Mouse (Mus musculus): ENCODE data around the gene Itpr2.

The Itpr2 gene

DNA sequence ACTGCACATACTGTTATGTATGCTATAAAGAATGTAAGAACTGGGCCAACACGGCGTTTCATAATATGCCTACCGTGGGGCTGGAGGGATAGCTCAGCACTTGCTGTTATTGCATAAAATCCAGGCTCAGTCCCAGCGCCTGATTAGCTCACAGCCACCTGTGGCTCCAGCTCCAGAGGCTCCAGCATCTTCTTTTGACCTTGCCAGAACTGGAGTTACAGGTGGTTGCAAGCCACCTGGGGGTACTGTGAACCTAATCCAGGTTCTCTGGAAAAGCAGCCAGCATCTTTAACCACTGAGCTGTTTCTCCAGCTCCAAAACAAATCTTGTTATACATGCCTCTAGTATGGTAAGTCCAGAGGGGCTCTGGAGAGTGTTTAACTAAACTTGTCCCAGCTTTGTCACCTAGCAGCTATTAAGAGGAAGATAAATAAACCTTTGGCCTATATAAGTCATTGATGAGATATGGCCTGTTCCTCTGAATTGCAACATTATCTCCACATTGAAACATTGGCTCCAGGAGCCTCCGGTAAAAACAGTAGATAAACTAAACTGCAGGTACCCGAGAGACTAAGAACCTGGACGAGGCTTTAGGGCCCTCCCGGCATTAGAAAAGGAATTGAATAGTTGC lies 37.9 kb downstream of the Itpr2 start:
- no peak for DNase-seq

DNA sequence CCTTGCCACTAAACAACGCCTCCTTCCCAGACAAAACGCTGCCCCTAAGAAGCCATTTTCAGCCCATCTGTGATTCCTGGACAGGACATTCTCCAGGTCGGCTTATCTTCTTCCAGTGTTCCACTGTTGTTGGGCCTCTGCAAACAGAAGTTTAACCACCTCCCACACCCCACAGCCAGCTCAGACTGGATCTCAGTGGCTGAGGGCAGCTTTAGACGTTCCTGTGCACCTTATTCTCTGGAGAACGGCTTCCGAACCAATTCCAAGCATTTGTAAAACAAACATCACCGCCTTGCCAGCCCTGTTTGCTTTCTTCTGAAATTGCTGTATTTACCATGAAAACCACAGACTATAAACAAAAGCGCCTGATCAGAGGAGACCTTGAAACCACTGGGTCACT lies 41.1 kb downstream of the Itpr2 start:
- no peak for DNase-seq

DNA sequence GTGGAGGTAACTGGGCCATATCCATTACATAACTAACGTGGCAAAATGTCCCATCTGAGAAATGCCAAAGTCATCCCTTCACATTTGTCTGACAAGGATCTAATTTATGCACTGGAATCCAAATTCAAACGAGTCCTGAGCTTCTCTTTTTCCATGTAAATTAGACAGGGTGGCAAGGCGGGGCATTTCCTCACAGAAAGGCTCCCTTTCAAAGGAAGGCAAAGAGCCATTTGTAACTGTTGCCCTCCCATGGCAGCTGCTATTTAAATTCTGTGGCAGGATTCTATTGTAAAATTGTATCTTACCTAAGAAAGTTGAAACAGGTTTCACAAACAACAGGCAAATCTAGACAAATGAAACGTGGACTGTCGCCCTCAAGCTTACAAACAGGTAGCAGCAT lies 43.6 kb downstream of the Itpr2 start:
- no peak for DNase-seq

DNA sequence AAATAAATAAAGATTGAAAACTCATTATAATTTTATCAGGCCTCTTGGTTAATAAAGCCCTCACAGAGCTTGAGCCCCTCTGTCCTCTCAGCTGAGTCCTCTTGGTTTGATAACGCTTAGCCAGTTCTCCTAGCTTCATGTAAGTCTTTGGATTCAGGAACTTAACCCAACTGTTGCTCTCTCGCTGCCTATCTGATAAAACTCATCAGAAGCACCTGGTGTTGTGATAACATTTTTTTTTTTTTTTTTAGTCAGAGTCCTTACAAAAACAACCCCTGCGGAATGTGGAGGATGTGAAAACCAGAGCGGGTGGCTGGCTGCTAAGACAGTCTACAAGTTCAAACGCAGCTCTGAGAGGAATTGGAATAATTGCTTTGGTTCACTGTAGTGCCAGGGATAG lies 45.3 kb downstream of the Itpr2 start:
- no peak for DNase-seq

DNA sequence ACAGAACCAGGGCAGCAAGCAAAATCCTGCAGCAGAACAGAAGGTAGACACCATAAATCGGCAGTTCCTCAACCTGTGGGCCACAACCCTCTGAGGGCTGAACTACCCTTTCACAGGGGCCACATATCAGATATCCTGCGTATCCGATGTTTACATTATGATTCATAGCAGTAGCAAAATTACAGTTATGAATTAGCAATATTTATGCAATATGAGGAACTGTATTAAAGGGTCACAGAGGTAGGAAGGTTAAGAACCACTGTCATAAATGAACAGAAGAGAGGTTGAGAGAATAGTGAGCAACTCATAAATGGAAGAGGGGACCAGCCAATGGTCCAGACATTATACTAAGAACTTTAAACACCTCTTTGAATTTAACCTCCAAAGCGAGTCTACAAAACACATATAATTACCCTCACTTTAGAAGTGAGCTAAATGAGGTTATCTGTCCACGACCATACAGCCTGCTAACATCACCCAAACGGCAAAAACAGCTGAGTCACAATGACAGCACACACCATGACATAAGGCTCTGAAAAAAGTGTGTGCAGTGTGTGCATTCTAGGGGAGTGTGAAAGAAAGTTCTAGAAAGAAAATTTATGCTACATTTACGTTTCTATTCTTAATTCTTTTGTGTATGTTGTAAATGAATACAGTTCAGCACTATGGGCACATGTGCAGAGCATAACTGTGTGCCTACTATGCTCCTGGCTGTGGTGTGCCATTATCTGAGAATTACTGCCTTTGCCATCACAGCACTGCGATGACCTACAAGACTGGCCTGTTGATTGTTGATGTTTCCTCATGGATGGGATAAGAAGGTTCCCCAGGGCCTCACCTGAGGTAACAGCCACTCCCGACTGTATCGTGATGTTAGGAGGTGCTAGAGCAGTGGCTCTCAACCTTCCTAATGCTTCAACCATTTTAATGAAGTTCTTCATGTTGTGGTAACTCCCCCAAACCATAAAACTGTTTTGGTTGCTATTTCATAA lies 47.2 kb downstream of the Itpr2 start:
- no peak for DNase-seq

DNA sequence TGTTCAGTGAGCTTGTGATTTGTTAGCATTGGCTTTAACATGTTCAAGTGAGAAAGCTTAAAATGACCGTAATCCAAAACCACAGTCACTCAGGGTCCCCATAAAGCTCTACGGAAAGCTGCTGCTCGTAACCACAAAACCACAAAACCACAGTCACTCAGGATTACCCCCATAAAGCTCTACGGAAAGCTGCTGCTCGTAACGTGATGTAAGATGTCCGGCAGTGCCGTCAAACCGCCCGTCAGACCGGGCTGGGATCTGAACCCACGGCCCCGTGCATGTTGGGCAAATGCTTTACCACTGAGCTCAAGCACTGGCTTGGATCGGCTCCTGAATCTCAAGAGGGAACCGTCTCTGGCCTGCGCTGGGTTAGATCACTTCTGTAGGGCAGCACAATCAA lies 49.5 kb downstream of the Itpr2 start:
- peak; percentile 34 for DNase-seq

DNA sequence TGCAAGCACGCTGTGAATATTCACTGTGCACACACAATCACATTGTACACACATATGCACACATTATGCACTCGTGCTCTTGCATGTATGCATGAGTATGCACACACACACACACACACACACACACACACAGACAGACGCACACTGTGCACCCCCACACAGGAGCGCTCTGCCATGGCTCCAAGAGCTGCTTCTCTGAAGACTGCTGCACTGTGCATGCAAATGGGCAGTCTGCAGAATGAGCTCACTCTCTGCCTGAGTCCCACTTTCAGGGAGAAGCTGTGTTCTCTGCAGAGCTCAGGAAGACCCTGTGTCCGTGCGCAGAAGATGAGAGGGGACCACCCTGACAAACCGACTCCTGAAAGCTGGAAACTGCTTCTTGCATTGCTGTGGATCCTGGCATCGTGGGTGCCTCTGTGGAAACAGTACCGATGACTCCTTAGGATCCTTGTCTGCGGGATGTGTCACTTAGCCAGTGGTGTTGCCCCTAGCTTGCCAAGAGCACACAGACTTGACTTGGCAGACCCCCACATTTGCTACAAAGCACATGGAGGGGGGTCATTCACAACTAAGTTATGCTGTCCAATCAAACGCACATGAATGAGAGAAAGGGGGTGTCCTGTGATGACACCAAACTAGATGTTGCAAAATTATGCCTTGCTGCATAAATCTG lies 55.9 kb downstream of the Itpr2 start:
- DNase-seq: peak; percentile 14

DNA sequence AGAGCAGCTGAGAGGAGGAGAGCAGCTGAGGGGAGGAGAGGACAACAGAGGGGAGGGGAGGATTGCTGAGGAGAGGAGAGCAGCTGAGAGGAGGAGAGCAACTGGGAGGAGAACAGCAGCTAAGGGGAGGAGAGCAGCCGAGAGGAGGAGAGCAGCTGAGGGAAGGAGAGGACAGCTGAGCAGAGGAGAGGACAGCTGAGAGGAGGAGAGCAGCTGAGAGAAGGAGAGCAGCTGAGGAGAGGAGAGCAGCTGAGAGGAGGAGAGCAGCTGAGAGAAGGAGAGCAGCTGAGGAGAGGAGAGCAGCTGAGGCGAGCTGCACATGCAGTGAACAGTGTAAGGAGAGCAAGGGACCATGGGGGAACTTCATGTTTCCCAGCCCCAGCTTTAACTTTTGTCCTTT lies 62.2 kb downstream of the Itpr2 start:
- peak; percentile 6 for DNase-seq

DNA sequence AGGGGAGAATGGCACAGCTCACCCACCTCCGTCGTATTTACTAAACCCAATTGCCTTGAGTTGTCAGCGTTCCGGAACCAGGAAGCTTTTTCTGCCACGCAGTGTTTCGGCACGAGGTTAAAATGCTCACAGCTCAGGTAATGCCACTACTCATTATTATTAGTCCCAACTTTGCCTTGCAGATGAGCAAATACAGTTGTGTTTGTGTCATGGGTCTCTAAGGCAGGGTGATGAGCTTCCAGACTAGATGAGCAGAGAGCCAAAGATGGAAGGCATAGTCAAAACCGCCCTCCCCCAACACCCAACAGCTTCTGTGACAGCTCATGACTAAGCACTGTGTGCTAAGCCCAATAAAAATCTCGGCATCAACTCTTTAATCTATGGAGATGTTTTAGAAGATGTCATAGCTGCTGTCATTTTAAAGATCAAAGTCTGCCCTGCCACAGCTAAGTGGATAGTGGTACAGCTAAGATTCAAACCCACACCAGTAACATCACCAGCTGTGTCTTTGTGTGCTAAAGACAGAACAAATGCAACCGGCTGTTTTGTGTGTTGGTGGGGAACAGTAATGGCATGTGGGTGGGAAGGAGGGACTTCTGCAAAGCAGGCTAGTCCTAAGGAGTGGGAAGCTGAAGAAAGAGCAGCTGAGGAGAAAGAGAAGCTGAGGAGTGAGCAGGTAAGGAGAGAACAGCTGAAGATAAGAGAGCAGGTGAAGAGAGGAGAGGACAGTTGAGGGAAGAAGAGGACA lies 62.8 kb downstream of the Itpr2 start:
- no peak for DNase-seq

DNA sequence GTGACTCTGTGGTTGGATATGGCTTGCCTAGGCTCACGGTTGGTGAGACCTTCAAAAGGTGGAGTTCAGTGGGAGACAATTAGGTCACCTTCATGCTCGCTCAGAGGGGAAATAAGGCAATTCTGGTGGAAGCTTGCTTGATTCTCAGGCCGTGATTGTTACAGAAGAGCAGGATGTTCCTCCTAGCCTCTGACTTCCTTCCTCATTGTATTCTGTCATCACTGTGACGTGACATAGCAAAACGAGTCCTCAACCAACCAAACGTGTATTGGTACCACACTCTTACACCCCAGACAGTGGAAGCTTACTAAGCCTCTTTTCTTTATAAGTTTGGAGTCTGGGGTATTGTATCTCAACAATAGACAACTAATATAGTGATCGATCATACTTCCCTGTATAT lies 64.0 kb downstream of the Itpr2 start:
- no peak for DNase-seq

DNA sequence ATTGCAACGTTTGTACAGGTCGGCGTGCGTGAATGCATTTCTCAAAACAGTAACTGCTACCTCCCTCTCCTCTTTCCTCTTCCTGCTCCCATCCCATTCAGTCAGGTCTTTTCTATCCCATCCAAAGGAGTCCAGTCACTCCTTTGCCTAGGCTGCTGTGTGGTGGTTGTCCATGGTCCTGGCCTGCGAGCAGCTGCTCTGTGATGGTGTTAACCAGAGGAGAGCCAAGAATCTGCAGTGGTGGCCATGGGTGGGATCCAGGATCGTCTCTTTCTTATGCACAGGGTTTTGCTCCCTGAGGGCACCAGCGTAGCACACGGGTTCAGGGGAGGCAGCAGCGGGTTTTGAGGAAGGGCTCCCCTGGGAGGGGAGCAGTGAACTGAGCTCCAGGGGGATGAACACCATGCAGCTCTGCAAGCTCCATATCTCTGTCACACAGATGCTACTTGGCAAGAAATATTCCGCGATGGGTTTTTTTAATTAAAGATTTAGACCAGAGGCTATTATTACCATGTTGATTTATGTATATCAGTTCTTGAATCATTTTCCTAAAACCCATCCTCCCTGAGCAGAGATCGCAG lies 65.0 kb downstream of the Itpr2 start:
- no peak for DNase-seq

DNA sequence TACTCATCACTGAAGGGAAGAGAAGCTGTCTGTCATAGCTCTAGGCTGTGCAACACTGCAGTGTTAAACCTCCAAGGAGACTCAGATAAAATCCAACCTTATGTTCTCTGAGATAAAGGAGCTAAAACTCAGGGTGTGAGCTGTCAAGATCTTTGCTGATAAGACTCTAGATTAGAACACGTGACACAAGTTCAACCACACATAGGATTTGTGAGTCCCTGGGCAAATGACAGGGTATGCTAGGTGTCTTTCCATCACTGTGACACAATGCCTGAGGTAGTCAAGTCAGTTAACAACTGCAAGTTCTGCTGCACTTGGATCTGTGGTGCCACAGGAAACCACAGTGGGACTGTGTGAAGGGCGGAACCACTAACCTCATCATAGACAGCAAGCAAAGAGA lies 67.8 kb downstream of the Itpr2 start:
- no peak for DNase-seq

DNA sequence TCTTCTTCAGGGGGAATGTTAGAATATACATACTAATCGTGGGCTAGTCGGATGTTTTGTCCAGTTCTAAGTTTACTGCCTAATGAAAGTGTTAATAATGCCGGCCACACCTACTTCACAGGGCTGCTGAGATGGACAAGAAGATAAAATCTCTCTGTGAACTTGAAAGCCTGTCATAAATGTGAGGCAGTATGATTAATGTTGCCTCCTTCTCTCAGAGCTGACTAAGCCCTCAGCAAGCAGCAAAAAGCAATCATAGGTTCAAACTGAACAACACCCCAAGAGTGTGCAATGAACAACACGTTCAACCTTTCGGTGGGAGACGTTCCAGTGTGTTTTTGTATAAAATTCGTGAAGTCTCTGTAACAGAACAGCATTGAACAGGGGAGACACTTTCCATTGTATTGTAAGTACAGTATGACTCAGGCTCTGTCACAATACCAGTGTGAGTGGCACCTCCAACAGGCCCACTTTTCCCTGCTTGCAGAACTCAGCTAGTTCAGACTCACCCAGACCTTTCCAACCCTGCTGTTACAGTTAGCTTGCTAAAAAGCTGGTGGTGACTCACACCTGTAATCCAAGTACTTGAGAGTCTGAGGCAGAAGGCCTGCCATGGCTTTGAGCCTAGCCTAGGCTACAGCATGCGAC lies 69.7 kb downstream of the Itpr2 start:
- no peak for DNase-seq

DNA sequence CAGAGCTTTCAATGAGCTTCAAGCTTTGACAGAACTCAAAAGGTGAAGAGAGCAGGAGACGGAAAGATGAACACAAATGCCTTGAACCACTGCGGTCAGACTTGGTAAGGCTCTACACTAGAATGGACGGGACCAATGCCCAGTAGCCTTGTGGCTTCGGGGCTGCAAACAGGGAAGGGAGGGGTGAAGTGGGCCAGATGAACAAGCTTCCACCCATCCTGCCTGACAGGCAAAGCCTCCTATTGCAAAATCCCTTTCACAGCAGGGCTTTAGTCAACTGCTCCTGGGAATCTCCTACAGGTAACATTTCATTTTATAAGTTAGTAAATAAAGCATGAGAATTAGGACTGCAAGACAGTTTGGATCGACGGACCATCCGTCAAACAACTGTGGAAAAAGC lies 70.2 kb downstream of the Itpr2 start:
- DNase-seq: no peak

DNA sequence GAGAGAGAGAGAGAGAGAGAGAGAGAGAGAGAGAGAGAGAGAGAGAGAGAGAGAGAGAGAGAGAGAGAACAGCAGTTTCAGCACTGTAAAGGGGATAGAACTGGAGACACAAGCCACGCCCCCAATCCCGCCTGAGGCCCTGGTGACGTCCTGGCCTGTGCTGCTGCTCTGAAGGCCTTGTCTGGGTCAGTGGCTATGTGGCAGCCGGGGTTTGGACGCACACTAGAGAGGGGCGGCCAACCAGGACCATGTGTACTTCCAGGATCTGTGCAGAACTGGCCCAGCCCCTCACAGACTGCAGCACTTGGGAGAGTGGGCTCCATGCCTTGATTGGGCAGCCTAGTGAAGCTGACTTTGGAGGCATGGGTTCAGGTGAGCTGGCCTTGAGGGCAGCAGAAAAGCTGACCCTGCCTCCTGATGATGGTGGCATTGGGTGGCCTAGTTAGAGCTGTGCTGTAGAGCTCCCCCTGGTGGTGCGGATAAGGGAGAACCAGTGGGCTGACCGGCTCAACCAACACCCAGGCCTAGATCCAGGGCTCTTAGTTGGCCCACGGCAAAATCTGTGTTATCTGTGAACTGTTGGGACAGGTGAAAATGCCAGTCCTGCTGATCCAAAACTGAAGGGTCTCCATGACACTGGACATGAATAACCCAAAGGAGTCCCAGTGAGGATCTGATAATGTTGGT lies 72.2 kb downstream of the Itpr2 start:
- DNase-seq: peak; percentile 83

DNA sequence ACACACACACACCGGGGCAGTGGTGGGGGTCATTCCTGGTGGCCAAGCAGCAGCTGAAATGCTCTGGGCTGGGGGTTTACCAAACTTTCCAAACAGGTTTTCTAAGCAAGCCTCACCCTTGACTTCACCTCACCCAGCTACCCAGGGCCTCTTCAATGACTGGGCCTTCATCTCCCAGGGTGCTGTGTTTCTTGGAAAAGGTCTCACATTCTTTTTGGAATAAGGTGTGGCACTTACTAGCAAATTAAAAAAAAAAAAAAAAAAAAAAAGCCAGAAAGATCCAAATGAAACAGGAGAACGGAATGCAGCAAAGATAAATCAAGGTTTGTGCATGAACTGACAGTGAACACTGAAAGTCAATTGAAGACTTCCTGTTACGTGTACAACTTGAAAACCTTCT lies 77.2 kb downstream of the Itpr2 start:
- peak; percentile 0 for DNase-seq

DNA sequence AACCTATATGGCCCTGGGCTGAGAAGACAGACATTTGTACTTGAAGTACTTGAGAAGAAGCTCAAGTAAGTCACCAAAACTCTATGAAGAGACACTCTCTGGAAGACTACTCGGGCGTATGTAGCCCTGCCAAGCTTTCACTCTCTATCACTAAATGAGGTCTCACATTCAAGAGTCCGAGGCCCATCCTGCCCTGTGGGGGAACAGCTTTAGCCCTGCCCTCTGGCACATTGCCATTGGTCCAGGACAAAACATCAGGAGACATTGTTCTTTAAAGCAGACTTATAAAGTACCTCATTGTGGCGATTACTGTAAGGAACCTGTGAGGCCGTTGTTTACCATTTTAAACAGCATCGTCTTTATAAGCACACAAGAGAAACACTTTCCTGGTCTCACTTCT lies 77.7 kb downstream of the Itpr2 start:
- no peak for DNase-seq

DNA sequence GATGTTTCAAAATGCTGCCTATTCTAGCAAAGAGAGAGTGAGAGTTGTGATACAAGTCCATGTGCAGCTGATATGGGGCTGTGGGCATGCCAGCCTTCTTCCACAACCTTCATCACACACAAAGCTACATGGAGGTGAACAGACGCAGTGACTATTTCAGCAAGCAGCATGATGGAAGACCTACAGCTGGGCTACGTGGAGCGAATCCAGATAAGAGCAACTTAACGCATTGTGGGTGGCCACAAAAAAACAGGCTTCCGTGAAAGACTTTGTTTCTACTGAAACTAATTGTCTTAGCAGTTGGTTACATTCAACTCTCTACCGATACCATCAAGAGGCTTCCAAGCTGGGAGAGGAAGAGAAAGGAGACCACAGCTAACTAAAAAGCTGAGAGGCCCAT lies 81.3 kb downstream of the Itpr2 start:
- peak; percentile 50 for DNase-seq

DNA sequence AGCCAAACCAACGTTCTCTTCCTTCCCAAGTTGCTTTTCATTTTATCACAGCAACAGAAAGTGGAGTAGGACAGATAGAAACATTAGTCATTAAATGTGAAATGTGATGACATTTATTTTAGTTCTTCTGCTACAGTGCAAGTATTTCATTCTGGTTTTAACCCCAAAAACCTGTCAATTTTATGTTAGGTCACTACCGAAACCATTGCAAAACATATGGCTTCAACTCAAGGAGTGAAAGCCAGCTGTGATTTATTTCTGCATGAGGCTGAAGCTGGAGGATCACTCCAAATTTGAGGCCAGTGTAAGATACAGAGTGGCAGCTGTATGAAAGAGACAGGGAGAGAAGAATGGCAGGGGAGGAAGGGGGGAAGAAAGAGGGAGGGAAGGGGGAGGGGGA lies 85.6 kb downstream of the Itpr2 start:
- DNase-seq: no peak

DNA sequence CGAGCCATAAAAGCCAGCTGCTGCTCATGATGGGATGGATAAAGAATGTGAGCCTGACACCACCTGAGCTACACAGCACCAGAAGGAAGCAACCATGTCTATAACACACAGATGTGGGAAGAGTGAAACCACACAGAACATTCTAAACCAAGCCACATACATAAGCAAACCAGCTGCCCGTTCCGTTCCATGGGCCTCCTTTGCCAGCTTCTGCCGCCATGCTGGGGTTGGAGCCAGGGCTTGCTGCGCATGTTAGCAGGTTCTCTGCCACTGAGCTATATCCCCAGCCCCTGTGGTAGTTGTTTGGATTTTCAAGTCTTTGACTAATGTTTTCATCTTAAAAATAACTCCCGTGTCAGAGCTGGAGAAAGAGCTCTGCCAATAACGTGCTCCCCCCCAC lies 87.9 kb downstream of the Itpr2 start:
- peak; percentile 66 for DNase-seq

DNA sequence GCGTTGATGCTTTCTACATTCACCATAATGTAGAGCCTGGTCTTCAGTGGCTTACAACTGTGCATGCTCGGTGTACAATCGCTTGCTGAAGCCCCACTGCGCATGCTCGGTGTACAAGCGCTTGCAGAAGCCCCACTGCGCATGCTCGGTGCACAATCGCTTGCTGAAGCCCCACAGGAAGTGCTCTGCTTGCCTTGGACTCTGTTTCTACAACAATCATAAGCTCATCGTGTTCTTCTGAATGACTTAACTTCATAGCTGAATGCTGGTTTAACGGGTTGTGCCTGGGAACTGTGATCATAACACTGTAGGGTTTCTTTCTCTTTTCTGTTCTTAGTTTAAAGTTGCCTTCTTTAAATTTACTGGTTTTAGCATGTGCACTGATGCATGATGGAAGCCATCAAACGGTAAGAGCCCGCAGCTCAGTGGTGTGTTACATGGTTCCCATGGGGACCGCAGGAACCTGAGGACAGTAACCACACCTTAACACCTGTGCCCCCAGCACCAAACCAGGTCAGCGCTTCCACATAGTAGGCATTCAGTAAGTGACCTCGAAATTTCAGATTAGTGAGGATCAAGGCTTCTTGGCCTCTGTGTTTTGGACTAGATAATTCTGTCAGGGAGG lies 90.5 kb downstream of the Itpr2 start:
- peak; percentile 50 for DNase-seq

Measured in thymus, postnatal 4 days (tissue).